Mouse (Mus musculus) urinary bladder, postnatal 36 days (tissue): ENCODE measurements at regions not wholly inside any gene's neighbourhood (a gene's known extent, or its start where the extent isn't known, plus 50 kb on each side); places are given as distances from the start of the nearest gene placed in this dataset.

Source experiments
- DNase-seq, 2 experiments: peaks; one replicate each; pipeline ENCODE4 v3.0.0; 2022; ENCODE audit warnings: low spot score in 2 of 2, mixed read lengths in 1 of 2

DNA sequence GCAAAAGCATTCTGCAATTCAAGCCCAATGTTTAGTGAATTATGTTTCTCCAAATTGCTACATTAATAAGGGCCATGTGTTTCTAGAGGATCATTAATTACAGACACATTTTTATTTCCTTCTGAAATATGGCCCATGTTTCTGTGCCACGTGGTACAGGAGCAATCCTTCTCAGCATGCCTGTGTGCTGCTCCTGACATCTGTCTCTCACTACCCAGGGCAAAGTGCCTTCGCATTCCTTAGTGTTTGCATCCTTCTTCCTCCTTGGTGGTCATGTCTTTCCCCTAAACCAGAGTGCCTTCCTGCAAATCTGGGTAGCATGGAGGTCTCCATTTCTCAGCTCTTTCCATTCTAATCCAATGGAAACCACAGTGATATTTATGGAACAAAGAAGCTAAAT lies 832.7 kb upstream of the Fam160b2 start:
- DNase-seq: no peak
